In genomic region chr1:33719733-33720225, GRCm38 (mm10) we compare ENCODE assay signal across 8 mouse cellular contexts. TPM values are rescaled to one million over a fixed set of nuclear protein-coding genes. Genes with fewer than 3 reads are reported as not detected.
DNase-seq lines count a peak whose midpoint lies in the region; ATAC-seq and TF ChIP-seq lines count a peak whose summit lies in the region.

Gene Rab23, plus strand, starts transcription at chr1:33719887.

- DNase-seq in ES-CJ7 (ENCODE audit: low read depth, low spot score) = peak; percentile 92
- peak; percentile 83 for DNase-seq in heart, postnatal 10 days
- peak; percentile 85 to 90 for DNase-seq in kidney, postnatal 4 days
- peak; percentile 86 for DNase-seq in stomach, postnatal 0 days (ENCODE audit: low spot score)

- intact Hi-C loops in heart, postnatal 10 days (cut with DNase I) = no loop called here

- TF ChIP-seq EP300 in stomach, postnatal 0 days (optimal IDR thresholded peaks at IDR 0.05) = no peak

- peak; percentile 95 for ATAC-seq in cerebellum, adult (ENCODE audit: insufficient number of reproducible peaks, low FRiP score, low TSS enrichment)
- ATAC-seq in forebrain, embryonic 13.5 days = peak; percentile 98
- ATAC-seq in liver, embryonic 15.5 days (ENCODE audit: insufficient read depth) = peak; percentile 94
- ATAC-seq in neural tube, embryonic 12.5 days (ENCODE audit: low FRiP score, low read depth) = peak; percentile 97
- peak; percentile 95 for ATAC-seq in stomach, postnatal 0 days (ENCODE audit: low FRiP score, low TSS enrichment)

- peak within 1 kb of the TSS; percentile 72 for H3K4me3 ChIP-seq in forebrain, embryonic 13.5 days
- H3K4me3 ChIP-seq in liver, embryonic 15.5 days (replicated peaks) = peak within 1 kb of the TSS; percentile 74
- peak within 1 kb of the TSS; percentile 83 for H3K4me3 ChIP-seq in neural tube, embryonic 12.5 days
- peak within 1 kb of the TSS; percentile 80 for H3K4me3 ChIP-seq in stomach, postnatal 0 days (ENCODE audit: low read depth, low read length)

- peaks cover 26% of the 10 kb centered on the region for H3K36me3 ChIP-seq in forebrain, embryonic 13.5 days (ENCODE audit: poor library complexity, severe bottlenecking)
- peaks cover 20% of the 10 kb centered on the region for H3K36me3 ChIP-seq in liver, embryonic 15.5 days (replicated peaks)
- H3K36me3 ChIP-seq in neural tube, embryonic 12.5 days = peaks cover 18% of the 10 kb centered on the region
- peaks cover 6% of the 10 kb centered on the region for H3K36me3 ChIP-seq in stomach, postnatal 0 days (ENCODE audit: control insufficient read depth, insufficient read depth, low read length)

- H3K27me3 ChIP-seq in forebrain, embryonic 13.5 days = no peaks in the 10 kb centered on the region
- H3K27me3 ChIP-seq in liver, embryonic 15.5 days = peaks cover 10% of the 10 kb centered on the region
- no peaks in the 10 kb centered on the region for H3K27me3 ChIP-seq in neural tube, embryonic 12.5 days (replicated peaks)
- H3K27me3 ChIP-seq in stomach, postnatal 0 days (ENCODE audit: control insufficient read depth, insufficient read depth, low read length) = no peaks in the 10 kb centered on the region

- no peak for TF ChIP-seq CTCF in stomach, postnatal 0 days (IDR thresholded peaks at IDR 0.05; ENCODE audit: low read depth)

- peak within 1 kb of the TSS; percentile 91 for H3K9ac ChIP-seq in forebrain, embryonic 13.5 days
- peak within 1 kb of the TSS; percentile 84 for H3K9ac ChIP-seq in liver, embryonic 15.5 days
- H3K9ac ChIP-seq in neural tube, embryonic 12.5 days = peak within 1 kb of the TSS; percentile 87
- H3K9ac ChIP-seq in stomach, postnatal 0 days (ENCODE audit: low read length) = peak within 1 kb of the TSS; percentile 86

- peak within 1 kb of the TSS; percentile 59 for H3K4me2 ChIP-seq in forebrain, embryonic 13.5 days
- H3K4me2 ChIP-seq in liver, embryonic 15.5 days = peak within 1 kb of the TSS; percentile 93
- peak within 1 kb of the TSS; percentile 65 for H3K4me2 ChIP-seq in neural tube, embryonic 12.5 days (replicated peaks)
- peak within 1 kb of the TSS; percentile 77 for H3K4me2 ChIP-seq in stomach, postnatal 0 days (replicated peaks; ENCODE audit: low read depth)

- peaks cover 13% of the 10 kb centered on the region for H3K4me1 ChIP-seq in forebrain, embryonic 13.5 days
- H3K4me1 ChIP-seq in liver, embryonic 15.5 days (replicated peaks) = peaks cover 16% of the 10 kb centered on the region
- H3K4me1 ChIP-seq in neural tube, embryonic 12.5 days = peaks cover 5% of the 10 kb centered on the region
- H3K4me1 ChIP-seq in stomach, postnatal 0 days (replicated peaks; ENCODE audit: control insufficient read depth, insufficient read depth) = no peaks in the 10 kb centered on the region

- WGBS in forebrain, embryonic 13.5 days = under 1% methylated on average over 54 of the region's 54 CpGs
- 1% methylated on average over 54 of the region's 54 CpGs for WGBS in liver, embryonic 15.5 days (ENCODE audit: insufficient replicate concordance)
- WGBS in neural tube, embryonic 12.5 days = under 1% methylated on average over 54 of the region's 54 CpGs
- under 1% methylated on average over 49 of the region's 54 CpGs for WGBS in stomach, postnatal 0 days

- H3K9me3 ChIP-seq in forebrain, embryonic 13.5 days (replicated peaks) = no peaks in the 10 kb centered on the region
- H3K9me3 ChIP-seq in liver, embryonic 15.5 days (replicated peaks) = no peaks in the 10 kb centered on the region
- no peaks in the 10 kb centered on the region for H3K9me3 ChIP-seq in neural tube, embryonic 12.5 days
- no peaks in the 10 kb centered on the region for H3K9me3 ChIP-seq in stomach, postnatal 0 days (ENCODE audit: control insufficient read depth, low read length)

- H3K27ac ChIP-seq in forebrain, embryonic 13.5 days = peak within 1 kb of the TSS; percentile 94
- peak within 1 kb of the TSS; percentile 87 for H3K27ac ChIP-seq in liver, embryonic 15.5 days (replicated peaks)
- H3K27ac ChIP-seq in neural tube, embryonic 12.5 days = peak within 1 kb of the TSS; percentile 72; the same call in 1 of the 2 replicates
- peak within 1 kb of the TSS; percentile 91 for H3K27ac ChIP-seq in stomach, postnatal 0 days (replicated peaks)

RNA-seq across cellular contexts. Expression of gene Rab23, which starts in this region (rescaled TPM):
- polyA plus RNA-seq in forebrain, embryonic 13.5 days (2015; fragmentation: Nextera tagmentation; extraction: Ambion mirVana) = 28.4 and 31.9 TPM in 2 replicates
- 10 to 100 TPM; 13.8 to 16.6 TPM for total RNA-seq in heart, postnatal 10 days (2021)
- polyA plus RNA-seq in liver, embryonic 15.5 days (2015; fragmentation: Nextera tagmentation; extraction: Ambion mirVana) = 3.7 and 4.7 TPM in 2 replicates
- polyA plus RNA-seq in neural tube, embryonic 12.5 days (2016; fragmentation: Nextera tagmentation; extraction: Ambion mirVana) = 29.1 and 29.7 TPM in 2 replicates
- polyA plus RNA-seq in stomach, postnatal 0 days (2015; fragmentation: Nextera tagmentation; extraction: Ambion mirVana) = 14.9 and 17.0 TPM in 2 replicates

Comparison
In these comparisons a context has a peak if more than half of its experiments do, and no peak if none do; other contexts are left out.
1. Peak in every context shown above with its lines: DNase-seq, ATAC-seq, H3K4me3 ChIP-seq and H3K27ac ChIP-seq.